Mouse (Mus musculus) spleen, postnatal 14 days (tissue): ENCODE results near the gene 4930451I11Rik.

Experiments
- DNase-seq, 2 experiments: peaks; one replicate each; pipeline ENCODE4 v3.0.0; 2021 to 2022; ENCODE audit warnings: low spot score in 2 of 2

Gene 4930451I11Rik

GRCm38 (mm10) chr7:126833294-126833693 lies 1.9 kb upstream of the 4930451I11Rik start:
- DNase-seq: no peak

- peak; percentile 47 to 74 for DNase-seq
These were observed 678 bp upstream of the 4930451I11Rik start for GRCm38 (mm10) chr7:126832036-126832598.

- DNase-seq: no peak
These were observed 5.5 kb downstream of the 4930451I11Rik start for GRCm38 (mm10) chr7:126825952-126826351.

GRCm38 (mm10) chr7:126825403-126825802 lies 6.0 kb downstream of the 4930451I11Rik start:
- no peak for DNase-seq

GRCm38 (mm10) chr7:126823940-126824339 lies 7.5 kb downstream of the 4930451I11Rik start:
- no peak for DNase-seq

- no peak for DNase-seq
These were observed 8.2 kb downstream of the 4930451I11Rik start for GRCm38 (mm10) chr7:126823202-126823711.

- DNase-seq: no peak
These were observed 8.7 kb downstream of the 4930451I11Rik start for GRCm38 (mm10) chr7:126822741-126823140.

- peak; percentile 65 to 78 for DNase-seq
These were observed 9.5 kb downstream of the 4930451I11Rik start for GRCm38 (mm10) chr7:126821835-126822511.

GRCm38 (mm10) chr7:126818818-126819217 lies 12.6 kb downstream of the 4930451I11Rik start:
- DNase-seq: no peak

- DNase-seq: no peak
These were observed 13.8 kb downstream of the 4930451I11Rik start for GRCm38 (mm10) chr7:126817595-126817994.

GRCm38 (mm10) chr7:126816494-126816893 lies 14.9 kb downstream of the 4930451I11Rik start:
- DNase-seq: no peak

- no peak for DNase-seq
These were observed 15.7 kb downstream of the 4930451I11Rik start for GRCm38 (mm10) chr7:126815726-126816222.

- no peak for DNase-seq
These were observed 21.6 kb downstream of the 4930451I11Rik start for GRCm38 (mm10) chr7:126809723-126810369.

- DNase-seq: peak; percentile 58 to 66
These were observed 22.6 kb downstream of the 4930451I11Rik start for GRCm38 (mm10) chr7:126808703-126809455.

- DNase-seq: no peak
These were observed 24.0 kb downstream of the 4930451I11Rik start for GRCm38 (mm10) chr7:126807405-126807804.

GRCm38 (mm10) chr7:126806956-126807355 lies 24.5 kb downstream of the 4930451I11Rik start:
- DNase-seq: no peak

GRCm38 (mm10) chr7:126803751-126804150 lies 27.7 kb downstream of the 4930451I11Rik start:
- DNase-seq: no peak

- no peak for DNase-seq
These were observed 28.3 kb downstream of the 4930451I11Rik start for GRCm38 (mm10) chr7:126803181-126803580.

- no peak for DNase-seq
These were observed 29.1 kb downstream of the 4930451I11Rik start for GRCm38 (mm10) chr7:126802134-126802889.

- DNase-seq: no peak
These were observed 30.4 kb downstream of the 4930451I11Rik start for GRCm38 (mm10) chr7:126801057-126801422.
